Mouse (Mus musculus) heart, postnatal 36 days (tissue): ENCODE measurements around the gene Ano6. TPM values are rescaled to one million over a fixed set of nuclear protein-coding genes. Genes with fewer than 3 reads are reported as not detected.
A peak's percentile ranks its signal among the peaks of the same experiment; 100 is the strongest.

ENCODE experiments used
- DNase-seq, 2 experiments: peaks; one replicate each; pipeline ENCODE4 v3.0.0; 2021 to 2022
- intact Hi-C: fragments of 180-260 bp; cut with DNase I; formaldehyde crosslinking; loops from one replicate; pipeline ENCODE4 v1.15.1; 2025
- total RNA-seq, 2 experiments: library from RNA; stranded (reverse); gene quantifications; 2 replicates each; pipeline ENCODE4 v1.2.3; 2021

Ano6 gene
- total RNA-seq, 2 experiments from 2014 or later, result 20.6 to 23.0 TPM

DNA sequence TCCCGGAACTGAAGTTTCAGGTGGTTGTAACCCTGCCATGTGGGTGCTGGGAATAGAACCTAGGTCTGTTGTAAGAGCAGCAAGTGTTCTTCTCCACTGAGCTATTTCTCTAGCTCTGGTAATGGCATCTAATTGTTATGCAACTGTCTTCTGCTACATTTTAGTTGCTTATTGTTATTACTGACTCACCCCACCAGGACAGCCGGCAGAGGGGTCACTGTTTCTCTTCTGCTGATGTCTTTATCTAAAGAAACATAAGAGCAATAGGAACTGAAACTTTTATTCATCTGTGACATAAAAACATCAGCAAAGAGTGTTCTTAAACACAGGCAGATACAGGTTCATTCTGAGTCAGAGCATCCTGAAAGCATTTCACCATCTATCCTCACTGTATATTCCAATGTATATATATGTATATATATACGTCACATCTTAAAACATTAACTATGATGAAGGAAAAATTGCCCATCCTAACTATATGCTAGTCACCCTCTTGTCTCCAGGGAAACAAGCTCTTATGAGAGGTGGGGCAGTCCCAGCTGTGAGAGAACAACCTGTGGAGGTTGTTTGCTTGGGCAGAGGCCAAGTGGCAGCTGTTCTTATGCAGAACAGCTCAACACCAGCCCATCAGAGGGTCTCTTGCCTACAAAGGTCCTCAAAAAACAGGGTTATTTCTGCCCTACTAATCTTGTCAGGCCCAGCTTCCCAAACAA is 171.9 kb downstream of the Ano6 start:
- DNase-seq, result no peak
- intact Hi-C loops, result no loop called here

DNA sequence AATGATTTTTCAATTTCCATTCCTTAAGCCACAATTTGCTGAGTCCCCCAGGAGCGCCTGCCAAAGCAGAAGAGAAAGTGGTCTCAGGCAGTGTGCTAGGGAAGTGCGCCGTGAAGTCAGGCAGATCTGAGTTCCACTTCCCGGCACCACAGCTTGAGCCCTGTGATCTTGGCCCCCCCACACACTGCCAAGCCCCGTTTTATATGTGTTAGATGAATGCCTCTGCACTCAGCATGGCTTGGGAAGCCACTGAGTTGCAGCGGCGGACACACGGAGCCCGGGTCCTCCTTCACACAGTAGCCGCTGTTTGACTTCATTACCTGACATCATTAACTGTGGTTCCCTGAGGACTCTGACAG is 172.5 kb downstream of the Ano6 start:
- intact Hi-C loops, result no loop called here
- no peak for DNase-seq

DNA sequence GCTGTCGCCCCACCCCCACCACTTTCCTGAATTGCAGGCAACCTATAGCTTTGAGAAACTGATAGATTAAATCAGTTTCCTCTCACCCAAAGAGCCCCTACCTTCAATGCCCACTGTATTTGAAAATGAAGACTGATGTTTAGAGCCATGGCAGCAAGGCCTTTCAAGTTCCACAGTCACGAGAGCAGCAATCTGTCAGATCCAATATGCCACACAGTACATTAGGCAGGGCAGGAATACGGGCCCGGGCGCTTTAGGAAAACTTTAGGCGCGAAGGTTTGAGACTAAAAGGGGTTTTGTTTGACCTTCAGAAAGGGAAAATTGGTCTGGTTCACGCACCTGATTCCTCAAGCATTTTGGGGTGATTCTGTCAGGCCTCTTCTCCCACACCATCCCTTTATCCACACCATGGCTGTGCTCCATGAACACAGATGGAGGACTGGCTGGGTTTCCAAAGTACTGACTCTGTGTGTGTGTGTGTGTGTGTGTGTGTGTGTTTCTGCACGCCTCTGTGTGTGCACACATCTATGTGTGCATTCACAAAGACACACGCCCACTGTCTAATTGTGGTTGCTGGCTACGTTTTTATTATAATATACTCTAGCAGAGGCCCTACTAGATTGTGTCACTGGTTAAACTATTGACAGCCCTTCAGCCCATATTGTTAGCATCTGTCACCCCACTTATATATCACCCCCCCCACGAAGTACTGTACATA is 173.0 kb downstream of the Ano6 start:
- intact Hi-C loops, result no loop called here
- peak in 1 of 2 experiments; percentile 12 for DNase-seq

DNA sequence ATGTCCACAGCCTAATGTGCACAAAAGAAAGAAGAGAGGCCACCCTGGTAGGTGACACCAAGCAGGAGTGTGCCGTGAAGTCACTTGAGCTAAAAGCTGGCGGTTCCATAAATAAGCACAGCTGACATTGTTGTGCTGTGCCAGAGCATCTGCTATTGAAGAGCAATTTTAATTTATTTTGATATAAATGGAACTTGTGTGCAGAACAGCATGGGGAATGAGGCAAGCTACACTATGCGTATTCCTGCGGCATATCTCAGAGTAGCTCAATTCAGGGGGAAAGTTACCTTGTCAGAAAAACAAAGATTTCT is 173.6 kb downstream of the Ano6 start:
- intact Hi-C loops, result no loop called here
- no peak for DNase-seq

DNA sequence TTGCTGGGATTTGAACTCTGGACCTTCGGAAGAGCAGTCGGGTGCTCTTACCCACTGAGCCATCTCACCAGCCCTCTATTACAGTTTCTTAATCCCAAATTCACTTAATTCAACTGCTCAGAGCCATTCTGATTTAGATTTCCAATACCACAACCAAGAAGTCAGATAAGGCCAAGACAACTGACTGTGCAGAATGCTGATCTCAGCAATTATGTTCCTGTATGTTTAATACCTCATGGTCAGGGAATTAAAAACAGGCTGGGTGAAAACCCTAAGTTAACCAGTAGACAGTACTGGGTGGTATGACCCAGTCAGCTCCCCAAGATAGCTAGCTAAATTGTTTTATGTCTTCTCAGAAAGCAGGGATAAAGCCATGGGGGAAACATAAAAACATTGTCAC is 176.3 kb downstream of the Ano6 start:
- intact Hi-C loops, result no loop called here
- no peak for DNase-seq

DNA sequence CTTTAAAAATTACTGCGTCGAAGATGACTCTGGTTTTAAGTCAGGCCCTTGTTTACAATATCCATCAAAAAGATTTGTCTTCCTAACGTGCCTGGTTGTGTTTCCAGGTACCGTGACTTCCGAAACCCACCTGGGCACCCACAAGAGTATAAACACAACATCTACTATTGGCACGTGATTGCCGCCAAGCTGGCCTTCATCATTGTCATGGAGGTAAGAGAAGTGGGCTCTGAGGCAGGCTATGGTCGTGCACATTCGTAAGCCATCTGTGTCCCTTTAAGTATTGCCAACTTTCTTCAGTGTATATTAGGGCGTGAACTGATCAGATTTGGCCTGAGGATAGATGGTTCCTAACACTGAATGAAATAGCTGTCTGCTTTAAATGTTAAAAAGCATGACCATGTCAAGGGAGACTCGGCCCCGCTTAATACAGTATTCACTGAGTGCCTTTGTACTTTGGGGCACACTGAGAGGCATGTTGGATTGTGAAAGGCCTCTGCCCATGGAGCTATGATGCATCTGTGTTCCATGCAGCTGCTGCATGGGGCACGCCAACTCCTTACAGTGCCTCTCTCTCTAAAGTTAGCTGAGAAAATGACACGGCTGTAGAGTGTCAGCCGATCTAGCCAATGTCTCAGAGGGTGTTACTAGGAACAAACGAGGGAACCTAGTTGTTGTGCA is 177.0 kb downstream of the Ano6 start:
- DNase-seq, result no peak
- intact Hi-C loops, result no loop called here

DNA sequence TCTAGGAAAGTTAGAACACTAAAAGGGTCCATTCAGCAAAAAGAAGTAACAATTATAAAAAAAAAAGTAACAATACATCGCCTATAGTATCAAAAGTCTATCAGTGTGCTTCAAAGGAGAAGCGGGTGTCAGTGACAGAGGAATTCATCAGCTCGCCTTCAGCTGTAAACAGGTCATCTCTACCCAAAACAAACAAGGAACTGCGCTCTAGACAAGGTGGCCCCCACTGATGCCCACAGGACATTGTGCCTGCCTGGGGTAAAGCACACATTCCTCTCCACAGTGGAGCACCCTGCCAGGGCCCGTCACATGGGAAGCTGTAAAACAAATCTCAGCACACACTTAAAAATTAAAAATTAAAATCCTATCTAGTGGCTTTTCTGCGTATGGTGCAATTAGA is 179.0 kb downstream of the Ano6 start:
- intact Hi-C loops, result no loop called here
- DNase-seq, result no peak

DNA sequence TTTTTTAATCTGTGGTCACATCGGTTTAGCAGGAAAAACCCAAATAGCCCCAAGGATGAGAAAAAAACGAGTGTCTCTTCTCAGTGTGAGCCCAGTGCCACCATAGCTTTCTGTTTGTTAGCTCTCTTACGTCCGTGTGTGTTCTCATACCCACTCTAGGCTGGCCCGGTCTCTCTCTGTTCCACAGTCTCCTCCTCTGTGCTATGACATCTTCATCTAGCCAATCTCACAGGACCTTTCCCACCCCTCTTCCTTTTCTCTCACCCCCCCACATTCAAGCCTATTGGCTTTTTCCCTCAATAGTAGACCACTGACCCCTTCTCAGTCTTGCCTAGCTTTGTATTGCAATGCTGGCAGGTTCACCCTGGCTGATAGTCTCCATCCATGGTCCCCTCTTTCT is 179.5 kb downstream of the Ano6 start:
- intact Hi-C loops, result no loop called here
- no peak for DNase-seq

DNA sequence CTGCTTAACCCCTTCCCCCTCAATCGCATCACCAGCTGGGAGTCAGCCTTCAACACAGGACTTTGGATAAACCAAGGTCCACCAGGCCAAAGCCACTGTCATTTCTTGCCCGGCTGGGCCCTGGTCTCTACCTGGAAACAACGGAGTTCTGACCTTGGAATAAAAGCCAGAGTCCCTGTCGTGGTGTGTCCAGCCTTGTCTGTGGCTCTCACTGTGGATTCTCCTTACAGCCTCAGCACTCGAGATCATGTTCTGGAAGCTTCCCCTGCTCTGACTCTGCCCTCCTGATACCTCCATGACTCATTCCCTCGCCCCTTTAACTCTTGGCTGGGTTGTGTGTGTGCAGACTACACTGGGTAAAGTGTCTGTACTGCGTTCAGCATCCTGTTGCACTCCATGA is 180.0 kb downstream of the Ano6 start:
- no peak for DNase-seq
- intact Hi-C loops, result no loop called here

DNA sequence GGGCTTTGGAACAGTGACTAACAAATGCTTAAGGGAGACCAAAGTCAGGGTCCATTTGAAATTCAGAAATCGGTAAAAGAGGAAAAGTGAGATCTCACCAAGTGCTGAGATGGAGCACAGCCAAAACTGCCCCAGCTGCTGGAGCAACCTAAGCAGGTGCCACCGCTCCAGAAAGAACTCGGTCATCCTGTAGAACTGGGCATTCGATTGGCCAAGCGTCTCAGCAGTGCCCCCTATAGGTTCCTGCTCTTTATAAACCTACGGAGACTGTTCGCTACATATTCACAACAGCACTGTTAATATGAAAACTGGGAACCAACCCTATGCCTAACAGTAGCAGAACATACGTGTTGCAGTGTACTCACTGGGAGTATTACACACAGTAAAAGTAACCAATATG is 180.7 kb downstream of the Ano6 start:
- DNase-seq, result no peak
- intact Hi-C loops, result no loop called here

DNA sequence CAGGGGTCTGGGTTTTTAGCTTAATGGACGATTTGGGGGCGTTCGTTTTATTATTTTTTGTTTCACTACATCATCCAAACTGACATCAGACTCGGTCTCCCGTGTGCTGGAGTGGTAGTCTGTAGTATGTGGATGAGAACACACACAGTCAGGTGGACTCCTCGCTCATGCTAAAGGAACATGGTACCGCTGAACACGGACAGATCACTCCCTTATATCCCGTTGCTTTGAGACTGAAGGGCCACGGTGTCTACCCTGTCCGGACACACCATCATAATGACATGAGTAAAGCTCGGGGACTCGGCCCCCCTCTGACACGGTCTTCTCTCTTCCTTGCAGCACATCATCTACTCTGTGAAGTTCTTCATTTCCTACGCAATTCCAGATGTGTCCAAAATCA is 181.5 kb downstream of the Ano6 start:
- DNase-seq, result no peak
- intact Hi-C loops, result no loop called here

DNA sequence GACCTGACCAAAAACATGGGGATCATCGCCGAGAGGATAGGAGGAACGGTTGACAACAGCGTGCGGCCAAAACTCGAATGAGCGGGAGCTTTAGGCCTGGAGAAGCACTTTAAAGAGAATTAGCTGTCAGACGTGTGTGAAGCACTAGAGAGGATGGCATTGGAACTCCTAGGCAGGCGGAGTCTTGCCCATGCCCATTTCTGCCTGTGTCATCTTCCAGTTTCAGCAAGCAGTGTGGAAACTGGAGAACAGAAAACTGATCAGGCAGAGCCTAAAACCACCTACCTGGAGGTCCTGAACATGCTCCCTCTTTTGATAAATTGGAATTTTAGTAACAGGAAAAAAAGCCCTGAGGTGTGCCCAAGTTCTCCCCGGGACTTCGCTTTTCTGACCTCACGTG is 182.0 kb downstream of the Ano6 start:
- intact Hi-C loops, result no loop called here
- no peak for DNase-seq

DNA sequence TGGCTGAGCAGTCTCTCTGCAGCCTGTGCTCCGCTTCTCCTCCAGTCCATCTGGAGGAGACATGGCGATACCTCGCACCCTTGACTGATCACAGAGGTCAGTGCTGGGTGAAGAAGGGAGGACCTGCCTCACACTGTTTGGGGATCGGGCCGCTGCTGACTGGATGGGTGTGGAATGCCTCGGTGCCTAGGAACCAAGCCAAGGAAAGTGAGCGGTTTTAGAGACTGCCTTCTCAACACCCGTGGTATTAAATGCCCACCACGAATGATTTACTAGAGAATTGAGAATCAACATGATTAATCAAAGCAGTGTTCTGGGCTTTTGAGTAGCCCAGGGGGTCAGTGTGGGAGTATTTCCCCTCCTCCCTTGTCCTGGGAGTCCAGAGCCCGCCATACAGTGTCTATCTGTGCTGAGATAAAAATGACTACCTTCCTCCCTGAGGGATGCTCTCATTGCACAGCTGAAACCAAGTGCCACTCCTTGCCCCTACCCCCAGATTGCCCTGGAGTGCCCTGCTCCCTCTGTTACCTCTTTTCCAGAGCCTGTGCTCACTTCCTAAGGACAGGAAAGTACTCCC is 183.5 kb downstream of the Ano6 start:
- intact Hi-C loops, result no loop called here

DNA sequence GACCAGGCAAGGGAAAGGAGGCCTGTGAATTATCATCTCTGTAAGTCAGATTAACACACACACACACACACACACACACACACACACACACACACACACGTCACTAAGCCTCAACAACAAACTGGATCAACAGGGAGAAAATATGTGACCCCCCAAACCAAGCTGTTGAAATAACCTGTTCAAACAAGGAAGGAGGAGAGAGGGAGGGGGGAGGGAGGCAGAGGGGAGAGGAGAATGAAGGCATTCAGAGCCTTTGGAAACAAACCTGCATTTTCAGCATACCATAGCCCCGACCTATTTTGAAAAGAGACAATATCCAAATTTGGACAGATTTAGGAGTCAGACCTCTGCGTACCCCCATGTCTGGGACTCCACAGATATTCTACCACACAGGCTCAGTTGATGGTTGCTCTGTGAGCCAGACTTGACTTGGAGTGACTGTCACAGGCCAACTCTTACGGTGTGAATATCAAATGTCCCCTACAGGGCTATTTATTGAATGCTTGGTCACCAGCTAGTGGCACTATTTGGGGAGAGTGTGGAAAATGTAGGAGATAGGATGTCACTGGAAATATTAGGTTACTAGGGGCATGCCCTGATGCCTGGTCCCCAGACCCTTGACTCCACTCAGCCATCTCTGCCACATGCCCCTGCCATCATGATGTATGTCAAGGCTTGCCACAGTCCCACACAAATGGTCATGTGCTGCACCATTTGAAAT is 185.7 kb downstream of the Ano6 start:
- intact Hi-C loops, result no loop called here
- no peak for DNase-seq

More for the DNA sequence above, 183.5 kb downstream of the Ano6 start:
- DNase-seq, result no peak

DNA sequence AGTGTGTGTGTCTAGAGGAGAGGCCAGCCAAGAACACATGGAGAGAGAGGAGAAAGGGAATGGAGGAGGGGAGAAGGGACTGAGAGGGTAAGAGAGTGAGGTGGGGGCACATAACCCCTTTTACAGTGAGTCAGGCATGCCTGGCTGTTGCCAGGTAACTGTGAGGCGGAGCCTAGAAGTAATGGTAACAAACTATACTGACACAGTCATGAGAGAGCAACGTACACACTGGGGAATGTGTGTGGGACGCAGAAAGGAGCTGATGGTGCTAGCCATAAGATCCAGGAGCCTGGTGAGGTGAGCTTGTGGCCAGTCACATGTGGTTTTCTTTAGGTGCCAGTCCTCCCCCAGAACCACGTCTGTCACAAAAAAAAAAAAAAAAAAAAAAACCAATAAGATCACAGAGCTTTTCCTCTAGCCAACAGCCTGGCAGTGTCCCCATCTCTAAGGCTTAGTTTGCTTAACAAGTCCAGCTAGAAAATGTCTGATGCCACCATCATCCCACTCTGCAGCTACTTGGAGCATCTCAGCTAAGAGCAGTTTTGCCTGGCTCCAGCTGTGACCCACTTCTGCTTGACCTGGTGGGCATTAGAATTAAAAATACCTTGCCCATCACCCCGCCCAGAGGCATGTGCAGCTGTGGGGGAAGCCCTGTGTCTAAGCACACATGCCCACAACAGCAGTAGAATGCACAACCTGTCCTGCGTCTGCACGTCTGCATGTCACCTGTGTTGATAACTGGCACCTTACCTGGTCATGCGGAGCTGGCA is 186.7 kb downstream of the Ano6 start:
- no peak for DNase-seq
- intact Hi-C loops, result no loop called here

DNA sequence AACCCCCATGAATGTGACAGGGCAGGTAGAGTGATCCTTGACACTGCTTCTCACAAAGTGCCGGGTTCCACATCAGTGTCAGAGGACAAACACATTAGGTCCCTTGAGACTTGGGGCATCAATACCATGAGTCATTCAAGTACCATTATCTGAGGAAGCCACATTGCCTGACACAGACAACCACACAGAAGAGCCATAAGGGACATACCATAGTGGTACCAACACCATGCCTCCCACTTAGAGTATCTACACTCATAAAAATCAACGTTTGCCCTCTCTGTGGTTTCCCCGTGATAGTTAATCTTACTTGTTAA is 187.3 kb downstream of the Ano6 start:
- intact Hi-C loops, result no loop called here
- DNase-seq, result no peak

DNA sequence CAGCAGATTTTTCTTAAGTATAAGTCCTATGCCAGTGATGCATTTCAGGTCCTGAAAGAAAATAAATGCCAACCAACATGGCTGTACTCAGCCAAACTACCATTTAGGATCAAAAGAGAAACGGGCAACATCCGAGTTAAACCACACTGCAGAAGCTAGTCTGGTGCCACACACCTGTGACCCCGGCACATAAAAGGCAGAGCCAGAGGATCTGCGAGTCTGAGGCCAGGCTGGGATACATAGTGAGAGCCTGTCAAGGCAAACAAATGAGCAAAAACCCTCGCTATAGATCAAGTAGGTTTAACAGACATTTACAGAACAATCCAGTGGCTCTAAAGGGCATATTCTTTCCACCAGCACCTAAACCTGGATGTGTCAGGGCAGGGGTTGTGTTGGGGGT is 190.0 kb downstream of the Ano6 start:
- DNase-seq, result no peak
- intact Hi-C loops, result no loop called here

DNA sequence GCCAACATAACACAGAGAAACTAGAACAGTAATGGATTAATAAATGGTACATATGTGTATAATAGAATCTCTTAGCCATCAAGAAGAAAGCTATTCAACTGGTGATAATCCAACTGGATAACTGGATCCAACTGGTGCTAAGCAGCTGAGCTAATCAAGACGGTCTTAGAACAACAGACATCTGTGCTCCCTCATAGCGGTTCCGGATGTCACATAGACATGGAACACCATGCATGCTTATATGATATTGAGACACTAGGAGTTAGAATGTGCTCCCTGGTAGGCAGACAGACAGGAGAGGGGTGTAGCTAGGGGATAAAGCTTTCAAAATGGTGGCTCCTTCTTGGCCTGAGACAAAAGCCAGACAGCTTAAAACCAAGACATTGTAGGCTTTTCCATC is 197.3 kb downstream of the Ano6 start:
- DNase-seq, result no peak
- intact Hi-C loops, result no loop called here

DNA sequence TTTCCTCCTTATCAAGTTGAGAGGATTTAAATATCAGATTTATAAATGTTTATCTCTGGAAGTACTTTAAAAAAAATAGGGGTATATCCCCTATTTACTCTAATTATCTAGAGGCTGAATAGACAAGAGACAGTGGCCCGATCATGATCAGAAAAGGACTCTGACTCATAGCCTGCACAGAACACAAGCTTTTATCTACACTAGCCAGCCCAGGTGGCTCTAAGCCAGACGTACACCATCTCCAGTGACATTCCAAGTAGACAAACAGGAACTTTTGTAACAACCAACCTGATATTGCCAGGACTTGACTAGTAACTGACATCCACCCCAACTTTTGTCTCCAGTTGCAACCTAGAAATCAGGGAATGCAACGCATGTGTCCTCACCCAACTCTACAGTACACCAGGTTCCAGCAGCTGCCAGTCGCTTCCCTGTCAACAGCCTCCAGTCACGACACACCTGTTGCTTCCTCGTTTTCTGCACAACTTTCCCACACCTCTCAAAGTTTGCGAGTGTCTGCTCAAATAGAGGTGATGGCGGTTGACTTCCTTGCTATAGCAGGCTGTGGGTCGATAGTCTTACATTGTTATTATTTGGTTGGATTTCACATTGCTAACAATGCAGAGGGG is 199.0 kb downstream of the Ano6 start:
- DNase-seq, result no peak
- intact Hi-C loops, result no loop called here

DNA sequence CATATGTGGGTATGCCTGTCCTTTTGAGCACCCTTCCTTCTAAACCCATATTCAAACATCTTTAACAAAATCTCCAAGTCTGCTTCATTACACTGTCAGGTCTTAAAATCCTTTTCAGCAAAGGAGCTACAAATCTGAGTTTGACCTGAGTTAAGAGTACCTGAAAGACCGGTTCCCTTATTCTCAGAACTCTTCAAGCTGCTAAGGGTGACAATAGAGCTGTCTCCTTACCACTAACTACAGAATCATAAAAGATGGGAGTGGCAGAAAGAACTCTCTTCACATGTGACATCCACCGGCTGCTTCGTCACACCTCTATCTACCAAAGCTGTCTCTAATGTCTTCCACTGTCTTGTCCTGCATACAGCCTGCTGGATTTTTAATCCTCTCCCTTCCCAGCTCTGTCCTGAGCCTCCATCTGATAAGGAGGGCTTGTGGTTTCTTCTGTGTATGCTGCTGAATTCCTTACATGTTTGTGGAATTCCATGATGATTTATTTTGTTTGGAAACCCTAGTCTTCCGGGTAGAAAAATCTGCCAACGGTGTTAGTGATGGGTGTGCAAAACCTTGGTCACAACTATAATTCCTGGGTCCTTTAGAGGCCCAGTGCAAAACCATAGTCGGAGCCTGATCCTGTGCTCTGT is 212.4 kb downstream of the Ano6 start:
- intact Hi-C loops, result no loop called here
- no peak for DNase-seq
